Mouse (Mus musculus) lung, adult 2 months (tissue): ENCODE results near the gene Mfsd2b. TPM values are rescaled to one million over a fixed set of nuclear protein-coding genes. Genes with fewer than 3 reads are reported as not detected.
"Not testable (repeated sequence)": the region's sequence is repeated elsewhere in the genome, so short reads cannot be mapped to it uniquely, and the experiment has no call there.

Source experiments
- DNase-seq: peaks from one replicate; pipeline ENCODE4 v3.0.0; 2022
- H3K4me1 ChIP-seq: fragments of 200-500 bp; 2 replicates; pipeline ENCODE4 v1.6.1; 2011; ENCODE audit warnings: low read length; ENCODE audit not compliant: control insufficient read depth, insufficient read depth
- H3K4me3 ChIP-seq: fragments of 200-500 bp; replicated peaks from 2 replicates; pipeline ENCODE3; 2011; ENCODE audit warnings: low read depth, mild to moderate bottlenecking, control low read depth, low read length; ENCODE audit errors: extremely low read depth
- CTCF ChIP-seq: fragments of 200-500 bp; IDR thresholded peaks from 2 replicates; pipeline ENCODE4 v1.5.1; 2011; ENCODE audit warnings: mild to moderate bottlenecking, low read length, control low read depth; ENCODE audit not compliant: insufficient read depth
- POLR2A ChIP-seq: fragments of 200-500 bp; IDR thresholded peaks from 2 replicates; pipeline ENCODE4 v1.6.1; 2011; ENCODE audit warnings: low read depth, mild to moderate bottlenecking, control low read depth, low read length, borderline replicate concordance; ENCODE audit errors: extremely low read depth
- WGBS: fragments of 180-500 bp; shearing (Covaris S2); methylation state at CpG from one replicate; pipeline ENCODE4 v1.1.7; 2018; 5-methylcytosine and 5-hydroxymethylcytosine counted together
- polyA plus RNA-seq: library from polyadenylated mRNA; depleted of rRNA; stranded (reverse); fragments of >200 nt; gene quantifications from 2 replicates; pipeline ENCODE4 v1.2.3, GENCODE M21; 2012; rRNA removed

Gene Mfsd2b
- polyA plus RNA-seq, result 2.5 and 4.1 TPM in 2 replicates

GRCm38 (mm10) chr12:4874161-4874927 is at the start of gene Mfsd2b:
Gene Mfsd2b (minus strand): TSS chr12:4874359.
- 2% methylated on average over 24 of the region's 24 CpGs for WGBS
- Histone ChIP-seq H3K4me3 (peak within 1 kb of the TSS; percentile 32), H3K4me1 (peaks cover 6% of the 10 kb centered on the region)
- TF ChIP-seq CTCF, result no peak
- no peak for TF ChIP-seq POLR2A
- peak; percentile 71 for DNase-seq

GRCm38 (mm10) chr12:4917805-4918591 is 43.8 kb upstream of the Mfsd2b start:
- under 1% methylated on average over 48 of the region's 48 CpGs for WGBS
- TF ChIP-seq POLR2A, result no peak
- TF ChIP-seq CTCF, result no peak
- DNase-seq, result peak; percentile 75
- Histone ChIP-seq H3K4me1 (peaks cover 2% of the 10 kb centered on the region), H3K4me3 (peak overlapping the region; percentile 74)

- WGBS, result under 1% methylated on average over 87 of the region's 89 CpGs
- H3K4me3 ChIP-seq, result peak within 1 kb of the TSS; percentile 74
- peaks cover 2% of the 10 kb centered on the region for H3K4me1 ChIP-seq
- TF ChIP-seq POLR2A, result peak; percentile 93; the same call in 1 of the 2 replicates
- peak; percentile 61 for TF ChIP-seq CTCF
- peak; percentile 98 for DNase-seq
Measured at GRCm38 (mm10) chr12:4916994-4917804, 43.0 kb upstream of the Mfsd2b start, which contains the start of gene Atad2b. Gene Atad2b (plus strand): TSS chr12:4917353.

- no peak for DNase-seq
- Histone ChIP-seq H3K4me1 (peaks cover 2% of the 10 kb centered on the region), H3K4me3 (no peak overlapping the region)
- TF ChIP-seq POLR2A (no peak), CTCF (no peak)
- 81% methylated on average over 3 of the region's 3 CpGs for WGBS
Measured at GRCm38 (mm10) chr12:4914944-4915343, 40.8 kb upstream of the Mfsd2b start.

- 69% methylated on average over 3 of the region's 3 CpGs for WGBS
- Histone ChIP-seq H3K4me3 (no peak overlapping the region), H3K4me1 (peaks cover 2% of the 10 kb centered on the region)
- no peak for DNase-seq
- TF ChIP-seq CTCF (no peak), POLR2A (no peak)
Measured at GRCm38 (mm10) chr12:4914441-4914840, 40.3 kb upstream of the Mfsd2b start.

GRCm38 (mm10) chr12:4911716-4912115 is 37.6 kb upstream of the Mfsd2b start:
- 44% methylated on average over 4 of the region's 4 CpGs for WGBS
- Histone ChIP-seq H3K4me3 (no peak overlapping the region), H3K4me1 (no peaks in the 10 kb centered on the region)
- DNase-seq, result no peak
- no peak for TF ChIP-seq CTCF
- TF ChIP-seq POLR2A, result no peak

GRCm38 (mm10) chr12:4910496-4910895 is 36.3 kb upstream of the Mfsd2b start:
- not testable (repeated sequence) for DNase-seq, H3K4me1 ChIP-seq, H3K4me3 ChIP-seq
- 86% methylated on average over 1 of the region's 1 CpGs for whole genome bisulfite sequencing

GRCm38 (mm10) chr12:4908391-4908790 is 34.2 kb upstream of the Mfsd2b start:
- no peak overlapping the region for H3K4me3 ChIP-seq
- WGBS, result 70% methylated on average over 7 of the region's 7 CpGs
- no peak for DNase-seq
- no peak for TF ChIP-seq CTCF
- H3K4me1 ChIP-seq, result no peaks in the 10 kb centered on the region; the same call in 1 of the 2 replicates
